Mouse (Mus musculus) liver, embryonic 14.5 days (tissue): Measurements from ENCODE around the gene Adgrl2. TPM values are rescaled to one million over a fixed set of nuclear protein-coding genes. Genes with fewer than 3 reads are reported as not detected.

Experiments
- ATAC-seq: fragments of 200-750 bp; cut with Nextera tagmentation; 2 replicates; pipeline ENCODE4 v1.8.0; 2017; ENCODE audit warnings: moderate number of reproducible peaks, mild to moderate bottlenecking, moderate library complexity; ENCODE audit not compliant: insufficient read depth
- DNase-seq, 3 experiments: peaks; one replicate each; pipeline ENCODE4 v3.0.0-alpha.2; 2012 to 2013; ENCODE audit warnings: low read depth in 3 of 3, low spot score in 3 of 3
- H3K27ac ChIP-seq: fragments of 300-500 bp; sonication (generic); 2 replicates; pipeline ENCODE4 v1.5.1; 2014; ENCODE audit warnings: moderate library complexity, mild to moderate bottlenecking, control low read depth, inconsistent platforms
- H3K27me3 ChIP-seq: fragments of 300-500 bp; sonication (generic); 2 replicates; pipeline ENCODE4 v1.6.1; 2014; ENCODE audit warnings: mild to moderate bottlenecking, low read length, moderate library complexity; ENCODE audit not compliant: control insufficient read depth, insufficient read depth
- H3K36me3 ChIP-seq: fragments of 300-500 bp; sonication (generic); replicated peaks from 2 replicates; pipeline ENCODE4 v1.6.1; 2014; ENCODE audit warnings: low read depth; ENCODE audit not compliant: control insufficient read depth, insufficient read depth
- H3K4me1 ChIP-seq, 2 experiments: fragments of 200-500 bp in 1 of 2; fragments of 300-500 bp in 1 of 2; sonication (generic) in 1 of 2; replicated peaks; 2 replicates each; pipeline ENCODE4 v1.6.1; 2012 to 2014; ENCODE audit warnings: antibody characterized with exemption in 1 of 2, inconsistent platforms in 1 of 2, low read length in 1 of 2; ENCODE audit not compliant: control insufficient read depth in 2 of 2, insufficient read depth in 2 of 2
- H3K4me2 ChIP-seq: fragments of 300-500 bp; sonication (generic); 2 replicates; pipeline ENCODE4 v1.6.1; 2014; ENCODE audit warnings: low read depth, mild to moderate bottlenecking, control low read depth, moderate library complexity
- H3K4me3 ChIP-seq, 2 experiments: fragments of 200-500 bp in 1 of 2; fragments of 300-500 bp in 1 of 2; sonication (generic) in 1 of 2; 2 replicates each; pipeline ENCODE4 v1.5.1; 2012 to 2014; ENCODE audit warnings: low read depth in 2 of 2, low read length in 2 of 2, mild to moderate bottlenecking in 2 of 2, control low read depth in 1 of 2, inconsistent platforms in 1 of 2, moderate library complexity in 1 of 2; ENCODE audit not compliant: insufficient read depth in 1 of 2
- H3K9ac ChIP-seq: fragments of 300-500 bp; sonication (generic); replicated peaks from 2 replicates; pipeline ENCODE4 v1.6.1; 2014; ENCODE audit warnings: mild to moderate bottlenecking, control low read depth, moderate library complexity
- H3K9me3 ChIP-seq: fragments of 300-500 bp; sonication (generic); 2 replicates; pipeline ENCODE4 v1.6.1; 2016; ENCODE audit warnings: low read length, mixed read lengths; ENCODE audit not compliant: control insufficient read depth
- CTCF ChIP-seq: IDR thresholded peaks from 2 replicates; pipeline ENCODE4 v1.5.1; 2016; ENCODE audit warnings: antibody characterized with exemption, low read depth, control low read depth
- EP300 ChIP-seq: IDR thresholded peaks from 2 replicates; pipeline ENCODE4 v1.6.1; 2016; ENCODE audit warnings: antibody characterized with exemption, low read depth
- WGBS: fragments of 180-500 bp; shearing (Covaris S2); extraction: QIAGEN DNeasy Blood & Tissue Kit; methylation state at CpG from one replicate; pipeline ENCODE4 v1.1.7; 2014; ENCODE audit not compliant: insufficient replicate concordance; 5-methylcytosine and 5-hydroxymethylcytosine counted together
- polyA plus RNA-seq, 2 experiments: library from polyadenylated mRNA; depleted of rRNA in 1 of 2; stranded (reverse) in 1 of 2; unstranded in 1 of 2; fragments of >200 nt; fragmentation: Nextera tagmentation in 1 of 2; extraction: Ambion mirVana in 1 of 2; gene quantifications; 2 replicates each; pipeline versions ENCODE4 v1.2.1 to v1.2.3; 2012 to 2014

Adgrl2 gene
- polyA plus RNA-seq, 2 experiments, result 3.2 to 3.8 TPM

GRCm38 (mm10) chr3:148861860-148862259 lies 128.5 kb downstream of the Adgrl2 start:
- Histone ChIP-seq H3K9me3 (no peaks in the 10 kb centered on the region), H3K27ac (no peak overlapping the region), H3K4me3 (no peak overlapping the region), H3K4me1 (no peaks in the 10 kb centered on the region), H3K27me3 (no peaks in the 10 kb centered on the region), H3K4me2 (no peak overlapping the region), H3K9ac (no peak overlapping the region), H3K36me3 (no peaks in the 10 kb centered on the region)
- DNase-seq (no peak), ATAC-seq (no peak)
- TF ChIP-seq CTCF (no peak), EP300 (no peak)
- 65% methylated on average over 7 of the region's 7 CpGs for WGBS

DNA sequence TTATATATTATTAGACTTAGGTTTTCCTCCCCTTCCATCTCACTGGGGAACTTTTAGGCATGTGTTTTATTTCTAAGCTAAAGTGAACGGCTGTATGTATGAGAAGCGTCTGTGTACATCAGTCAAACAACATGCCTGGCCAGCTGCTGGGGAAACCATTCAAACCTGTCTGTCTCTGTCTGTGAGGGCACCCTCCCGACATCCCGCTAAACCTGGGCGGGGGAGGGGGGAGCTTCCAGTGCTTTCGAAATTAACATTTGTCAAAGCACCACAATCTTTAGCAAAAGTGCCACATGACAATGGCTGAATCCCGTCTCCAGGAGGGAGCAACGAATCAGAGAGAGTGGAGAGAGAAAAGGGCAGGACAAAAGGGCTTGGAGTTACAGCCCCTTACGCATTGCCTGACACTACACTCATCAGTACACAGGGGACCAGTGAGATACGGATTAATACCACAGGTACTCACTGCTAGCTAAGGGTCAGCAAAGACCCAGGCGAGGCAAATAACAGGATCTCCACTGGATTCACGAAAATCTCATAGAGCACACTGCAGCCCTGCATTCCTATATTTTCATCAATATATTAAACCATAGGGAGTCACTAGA lies 135.9 kb downstream of the Adgrl2 start:
- WGBS, result 60% methylated on average over 12 of the region's 12 CpGs
- Histone ChIP-seq H3K36me3 (no peaks in the 10 kb centered on the region), H3K4me1 (no peaks in the 10 kb centered on the region), H3K27me3 (no peaks in the 10 kb centered on the region), H3K9me3 (no peaks in the 10 kb centered on the region), H3K4me2 (no peak overlapping the region), H3K4me3 (no peak overlapping the region), H3K9ac (no peak overlapping the region), H3K27ac (no peak overlapping the region)
- TF ChIP-seq CTCF, result no peak
- TF ChIP-seq EP300, result no peak
- DNase-seq (no peak), ATAC-seq (no peak)

DNA sequence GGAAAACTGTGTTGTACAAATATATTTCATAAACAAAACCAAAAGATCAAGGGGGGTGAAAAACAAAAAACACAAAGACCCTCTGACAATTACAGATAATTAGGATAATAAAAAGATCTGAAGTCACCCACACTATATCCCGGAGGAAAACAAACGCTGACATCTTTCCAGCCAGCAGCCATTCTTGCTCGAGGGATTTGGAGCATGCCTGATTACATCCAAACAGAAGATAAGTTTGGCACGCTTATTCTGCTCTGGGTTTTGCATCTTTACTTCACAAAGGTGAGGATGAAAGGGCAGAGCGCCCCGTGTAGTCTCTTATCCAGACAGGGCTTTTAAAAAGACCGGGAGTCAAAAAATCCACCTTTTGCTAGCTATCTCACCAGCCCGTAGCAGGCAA lies 137.0 kb downstream of the Adgrl2 start:
- Histone ChIP-seq H3K9me3 (no peaks in the 10 kb centered on the region), H3K4me1 (no peaks in the 10 kb centered on the region), H3K36me3 (no peaks in the 10 kb centered on the region), H3K4me2 (no peak overlapping the region), H3K27me3 (no peaks in the 10 kb centered on the region), H3K4me3 (no peak overlapping the region), H3K9ac (no peak overlapping the region), H3K27ac (no peak overlapping the region)
- TF ChIP-seq CTCF, result no peak
- TF ChIP-seq EP300, result no peak
- WGBS, result 60% methylated on average over 8 of the region's 8 CpGs
- ATAC-seq, result no peak
- DNase-seq, result no peak

DNA sequence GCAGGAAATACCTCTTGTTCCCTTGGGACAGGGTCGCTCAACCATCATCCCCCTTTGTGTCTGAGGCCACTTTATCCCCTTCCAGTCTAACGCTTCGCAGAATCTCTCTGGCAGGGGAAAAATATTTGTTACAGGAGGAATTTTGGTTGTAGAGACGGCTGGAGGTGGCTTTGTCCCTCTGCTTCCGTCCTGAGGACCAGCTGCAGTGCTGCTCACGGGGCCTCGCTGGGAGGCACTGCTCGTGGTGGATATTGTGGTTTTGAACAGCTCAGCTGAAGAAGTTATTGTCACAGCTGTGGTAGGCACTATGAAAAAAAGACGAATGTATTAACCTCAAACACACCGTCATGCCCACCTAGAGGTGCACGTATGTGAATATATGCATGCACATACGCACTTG lies 137.8 kb downstream of the Adgrl2 start:
- ATAC-seq (no peak), DNase-seq (no peak)
- Histone ChIP-seq H3K27me3 (no peaks in the 10 kb centered on the region), H3K4me3 (no peak overlapping the region), H3K4me2 (no peak overlapping the region), H3K4me1 (no peaks in the 10 kb centered on the region), H3K27ac (no peak overlapping the region), H3K36me3 (no peaks in the 10 kb centered on the region), H3K9ac (no peak overlapping the region), H3K9me3 (no peaks in the 10 kb centered on the region)
- 32% methylated on average over 12 of the region's 12 CpGs for WGBS
- no peak for TF ChIP-seq CTCF
- no peak for TF ChIP-seq EP300

DNA sequence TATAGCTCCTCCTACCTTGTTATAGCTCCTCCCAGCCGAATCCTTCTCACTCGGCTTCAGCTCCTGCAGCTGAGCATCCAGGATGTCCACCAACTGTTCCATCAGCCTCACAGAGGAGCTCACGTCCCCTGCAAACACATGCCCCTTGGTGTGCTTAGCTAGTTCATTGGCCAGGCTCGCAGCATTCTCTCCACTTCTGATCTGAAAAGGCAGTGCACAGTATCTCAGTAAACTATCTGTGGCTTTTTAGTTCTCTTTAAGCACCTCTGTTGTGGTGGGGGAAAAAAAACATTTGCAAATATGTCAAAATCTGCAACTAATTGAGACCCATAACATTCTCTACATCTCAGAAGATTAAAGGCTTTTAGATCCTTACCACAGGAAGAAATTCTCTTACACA lies 139.5 kb downstream of the Adgrl2 start:
- Histone ChIP-seq H3K27me3 (no peaks in the 10 kb centered on the region), H3K4me1 (no peaks in the 10 kb centered on the region), H3K36me3 (no peaks in the 10 kb centered on the region), H3K9me3 (no peaks in the 10 kb centered on the region), H3K4me2 (no peak overlapping the region), H3K4me3 (no peak overlapping the region), H3K9ac (no peak overlapping the region), H3K27ac (no peak overlapping the region)
- ATAC-seq (no peak), DNase-seq (no peak)
- WGBS, result 54% methylated on average over 4 of the region's 4 CpGs
- TF ChIP-seq EP300 (no peak), CTCF (no peak)
